Mouse (Mus musculus) lung, embryonic 14.5 days (tissue): ENCODE results near the gene Nek6. TPM values are rescaled to one million over a fixed set of nuclear protein-coding genes. Genes with fewer than 3 reads are reported as not detected.

Experiments used
- ATAC-seq: fragments of 200-750 bp; cut with Nextera tagmentation; 2 replicates; pipeline ENCODE4 v1.8.0; 2017; ENCODE audit warnings: mild to moderate bottlenecking, moderate TSS enrichment, moderate library complexity; ENCODE audit not compliant: insufficient read depth
- DNase-seq: peaks from one replicate; pipeline ENCODE4 v3.0.0-alpha.2; 2015
- H3K27ac ChIP-seq: fragments of 300-500 bp; sonication (generic); 2 replicates; pipeline ENCODE4 v1.5.1; 2014; ENCODE audit warnings: low read depth, mild to moderate bottlenecking, moderate library complexity
- H3K27me3 ChIP-seq: fragments of 300-500 bp; sonication (generic); 2 replicates; pipeline ENCODE4 v1.6.1; 2014; ENCODE audit warnings: low read length, control low read depth; ENCODE audit not compliant: insufficient read depth
- H3K36me3 ChIP-seq: fragments of 300-500 bp; sonication (generic); 2 replicates; pipeline ENCODE4 v1.6.1; 2014; ENCODE audit warnings: control low read depth; ENCODE audit not compliant: insufficient read depth
- H3K4me1 ChIP-seq: fragments of 300-500 bp; sonication (generic); 2 replicates; pipeline ENCODE4 v1.6.1; 2014; ENCODE audit warnings: antibody characterized with exemption, control low read depth; ENCODE audit not compliant: insufficient read depth
- H3K4me2 ChIP-seq: fragments of 300-500 bp; sonication (generic); 2 replicates; pipeline ENCODE4 v1.6.1; 2014; ENCODE audit warnings: mild to moderate bottlenecking
- H3K4me3 ChIP-seq: fragments of 300-500 bp; sonication (generic); 2 replicates; pipeline ENCODE4 v1.5.1; 2014; ENCODE audit warnings: low read depth, low read length
- H3K9ac ChIP-seq: fragments of 300-500 bp; sonication (generic); 2 replicates; pipeline ENCODE4 v1.6.1; 2014
- H3K9me3 ChIP-seq: fragments of 300-500 bp; sonication (generic); 2 replicates; pipeline ENCODE4 v1.6.1; 2016; ENCODE audit warnings: low read depth, low read length, control low read depth
- CTCF ChIP-seq: IDR thresholded peaks from 2 replicates; pipeline ENCODE4 v1.5.1; 2016; ENCODE audit warnings: antibody characterized with exemption, low read depth
- WGBS: fragments of 180-500 bp; shearing (Covaris S2); extraction: QIAGEN DNeasy Blood & Tissue Kit; methylation state at CpG from one replicate; pipeline ENCODE4 v1.1.7; 2014; 5-methylcytosine and 5-hydroxymethylcytosine counted together
- polyA plus RNA-seq: library from polyadenylated mRNA; unstranded; fragments of >200 nt; fragmentation: Nextera tagmentation; extraction: Ambion mirVana; gene quantifications from 2 replicates; pipeline ENCODE4 v1.2.1, GENCODE M21; 2014

Nek6 gene
- polyA plus RNA-seq, 1 experiment from 2014 or later, result 134 TPM

GRCm38 (mm10) chr2:38517045-38517444 lies 5.6 kb downstream of the Nek6 start:
- DNase-seq (no peak), ATAC-seq (no peak)
- Histone ChIP-seq H3K9ac (no peak overlapping the region), H3K27me3 (no peaks in the 10 kb centered on the region), H3K36me3 (peaks cover 4% of the 10 kb centered on the region; the same call in 1 of the 2 replicates), H3K27ac (peak overlapping the region; percentile 76), H3K4me2 (no peak overlapping the region), H3K9me3 (no peaks in the 10 kb centered on the region), H3K4me3 (no peak overlapping the region), H3K4me1 (peaks cover 36% of the 10 kb centered on the region)
- 48% methylated on average over 6 of the region's 6 CpGs for WGBS
- no peak for TF ChIP-seq CTCF

GRCm38 (mm10) chr2:38518719-38519118 lies 7.3 kb downstream of the Nek6 start:
- no peak overlapping the region for H3K27ac ChIP-seq
- no peak for TF ChIP-seq CTCF
- H3K27me3 ChIP-seq, result no peaks in the 10 kb centered on the region
- H3K4me2 ChIP-seq, result no peak overlapping the region
- no peak overlapping the region for H3K9ac ChIP-seq
- H3K4me3 ChIP-seq, result no peak overlapping the region
- peaks cover 37% of the 10 kb centered on the region for H3K4me1 ChIP-seq
- WGBS, result 89% methylated on average over 5 of the region's 5 CpGs
- H3K36me3 ChIP-seq, result peaks cover 4% of the 10 kb centered on the region; the same call in 1 of the 2 replicates
- no peak for ATAC-seq
- DNase-seq, result no peak
- no peaks in the 10 kb centered on the region for H3K9me3 ChIP-seq

DNA sequence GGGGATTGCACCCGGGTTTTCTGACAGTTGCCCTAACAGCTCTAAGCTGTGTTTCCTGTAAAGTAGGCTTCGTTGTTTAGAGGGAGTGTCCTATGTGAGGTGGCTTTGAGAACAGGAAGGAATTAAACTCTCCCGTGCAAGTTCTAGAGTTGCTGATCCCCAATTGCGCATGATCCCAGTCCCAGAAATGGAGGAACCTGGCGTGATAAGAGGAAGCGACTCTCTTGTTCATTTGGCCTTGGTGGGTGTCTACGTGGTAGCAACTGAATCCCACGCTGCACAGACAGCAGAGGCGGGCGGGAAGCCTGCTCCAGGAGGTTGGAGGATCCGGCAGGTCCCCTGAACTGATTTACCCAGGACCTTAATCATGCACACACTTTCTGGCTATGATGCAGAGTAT lies 8.5 kb downstream of the Nek6 start:
- DNase-seq, result no peak
- H3K4me3 ChIP-seq, result no peak overlapping the region
- H3K27me3 ChIP-seq, result no peaks in the 10 kb centered on the region
- H3K9ac ChIP-seq, result no peak overlapping the region
- no peak overlapping the region for H3K4me2 ChIP-seq
- peaks cover 4% of the 10 kb centered on the region; the same call in 1 of the 2 replicates for H3K36me3 ChIP-seq
- no peak for ATAC-seq
- peaks cover 28% of the 10 kb centered on the region for H3K4me1 ChIP-seq
- no peak for TF ChIP-seq CTCF
- no peaks in the 10 kb centered on the region for H3K9me3 ChIP-seq
- WGBS, result 78% methylated on average over 11 of the region's 11 CpGs
- H3K27ac ChIP-seq, result no peak overlapping the region

DNA sequence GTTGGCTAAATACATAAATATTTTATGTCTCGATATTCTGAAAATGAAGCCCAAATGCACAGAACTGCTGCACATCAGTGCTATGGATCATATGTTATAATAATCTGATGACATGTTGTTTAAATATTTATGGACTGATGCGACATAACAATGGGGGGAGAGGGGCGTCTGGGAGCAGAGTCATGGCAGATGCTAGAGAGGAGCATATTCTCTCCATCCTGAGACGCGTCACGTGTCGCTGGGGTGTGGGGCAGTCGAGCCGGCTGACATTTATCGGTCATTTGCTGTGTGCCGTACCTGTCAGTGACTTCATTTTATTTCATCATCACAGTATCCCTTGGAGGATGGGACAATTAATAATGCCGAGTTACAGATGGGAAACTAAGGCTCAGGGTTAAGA lies 10.2 kb downstream of the Nek6 start:
- ATAC-seq (peak; percentile 68), DNase-seq (peak; percentile 50)
- Histone ChIP-seq H3K27ac (no peak overlapping the region), H3K9me3 (no peaks in the 10 kb centered on the region), H3K4me1 (peaks cover 19% of the 10 kb centered on the region), H3K4me3 (no peak overlapping the region), H3K4me2 (0 out of 2 replicates have a peak overlapping the region, but pooled peaks have one; percentile 3), H3K27me3 (no peaks in the 10 kb centered on the region), H3K9ac (no peak overlapping the region), H3K36me3 (peaks cover 6% of the 10 kb centered on the region; the same call in 1 of the 2 replicates)
- WGBS, result 47% methylated on average over 12 of the region's 12 CpGs
- no peak for TF ChIP-seq CTCF

- TF ChIP-seq CTCF, result no peak
- Histone ChIP-seq H3K27ac (no peak overlapping the region), H3K9me3 (no peaks in the 10 kb centered on the region), H3K36me3 (peaks cover 6% of the 10 kb centered on the region; the same call in 1 of the 2 replicates), H3K4me2 (no peak overlapping the region), H3K4me3 (no peak overlapping the region), H3K27me3 (no peaks in the 10 kb centered on the region), H3K4me1 (peaks cover 19% of the 10 kb centered on the region), H3K9ac (no peak overlapping the region)
- WGBS, result 47% methylated on average over 2 of the region's 2 CpGs
- ATAC-seq (peak; percentile 36; the same call in 1 of the 2 replicates), DNase-seq (peak; percentile 42)
Observed at GRCm38 (mm10) chr2:38522354-38522753, 10.9 kb downstream of the Nek6 start.

GRCm38 (mm10) chr2:38523781-38524445 lies 12.5 kb downstream of the Nek6 start:
- DNase-seq (no peak), ATAC-seq (no peak)
- Histone ChIP-seq H3K4me3 (no peak overlapping the region), H3K4me1 (peaks cover 22% of the 10 kb centered on the region), H3K27me3 (no peaks in the 10 kb centered on the region), H3K9me3 (no peaks in the 10 kb centered on the region), H3K4me2 (no peak overlapping the region), H3K27ac (no peak overlapping the region), H3K36me3 (peaks cover 6% of the 10 kb centered on the region; the same call in 1 of the 2 replicates), H3K9ac (no peak overlapping the region)
- 70% methylated on average over 10 of the region's 10 CpGs for WGBS
- TF ChIP-seq CTCF, result no peak

GRCm38 (mm10) chr2:38525034-38525433 lies 13.6 kb downstream of the Nek6 start:
- H3K36me3 ChIP-seq, result peaks cover 6% of the 10 kb centered on the region; the same call in 1 of the 2 replicates
- H3K4me3 ChIP-seq, result no peak overlapping the region
- H3K4me2 ChIP-seq, result no peak overlapping the region
- DNase-seq (no peak), ATAC-seq (no peak)
- no peaks in the 10 kb centered on the region for H3K9me3 ChIP-seq
- WGBS, result 85% methylated on average over 3 of the region's 3 CpGs
- H3K27me3 ChIP-seq, result no peaks in the 10 kb centered on the region
- no peak overlapping the region for H3K27ac ChIP-seq
- TF ChIP-seq CTCF, result no peak
- H3K4me1 ChIP-seq, result peaks cover 25% of the 10 kb centered on the region
- no peak overlapping the region for H3K9ac ChIP-seq
